Mouse (Mus musculus) midbrain, embryonic 15.5 days (tissue): ENCODE measurements at regions not wholly inside any gene's neighbourhood (a gene's known extent, or its start where the extent isn't known, plus 50 kb on each side); places are given as distances from the start of the nearest gene placed in this dataset.

Experiments used
- ATAC-seq: fragments of 200-750 bp; cut with Nextera tagmentation; replicated peaks from 2 replicates; pipeline ENCODE4 v1.8.0; 2017; ENCODE audit warnings: moderate TSS enrichment
- H3K27ac ChIP-seq: fragments of 300-500 bp; sonication (generic); 2 replicates; pipeline ENCODE4 v1.5.1; 2015; ENCODE audit warnings: mild to moderate bottlenecking, inconsistent platforms
- H3K27me3 ChIP-seq: fragments of 300-500 bp; sonication (generic); replicated peaks from 2 replicates; pipeline ENCODE4 v1.6.1; 2015; ENCODE audit warnings: inconsistent platforms
- H3K36me3 ChIP-seq: fragments of 300-500 bp; sonication (generic); replicated peaks from 2 replicates; pipeline ENCODE4 v1.6.1; 2015; ENCODE audit warnings: inconsistent platforms
- H3K4me1 ChIP-seq: fragments of 300-500 bp; sonication (generic); 2 replicates; pipeline ENCODE4 v1.6.1; 2015; ENCODE audit warnings: inconsistent platforms
- H3K4me2 ChIP-seq: fragments of 300-500 bp; sonication (generic); 2 replicates; pipeline ENCODE4 v1.6.1; 2015; ENCODE audit warnings: inconsistent platforms, mild to moderate bottlenecking, moderate library complexity
- H3K4me3 ChIP-seq: fragments of 300-500 bp; sonication (generic); 2 replicates; pipeline ENCODE4 v1.5.1; 2015; ENCODE audit warnings: mild to moderate bottlenecking, inconsistent platforms
- H3K9ac ChIP-seq: fragments of 300-500 bp; sonication (generic); 2 replicates; pipeline ENCODE4 v1.6.1; 2015; ENCODE audit warnings: mild to moderate bottlenecking, inconsistent platforms
- H3K9me3 ChIP-seq: fragments of 300-500 bp; sonication (generic); 2 replicates; pipeline ENCODE4 v1.6.1; 2016; ENCODE audit warnings: inconsistent platforms
- WGBS: fragments of 180-500 bp; shearing (Covaris S2); methylation state at CpG from one replicate; pipeline ENCODE4 v1.1.7; 2015; ENCODE audit warnings: mixed read lengths; 5-methylcytosine and 5-hydroxymethylcytosine counted together

DNA sequence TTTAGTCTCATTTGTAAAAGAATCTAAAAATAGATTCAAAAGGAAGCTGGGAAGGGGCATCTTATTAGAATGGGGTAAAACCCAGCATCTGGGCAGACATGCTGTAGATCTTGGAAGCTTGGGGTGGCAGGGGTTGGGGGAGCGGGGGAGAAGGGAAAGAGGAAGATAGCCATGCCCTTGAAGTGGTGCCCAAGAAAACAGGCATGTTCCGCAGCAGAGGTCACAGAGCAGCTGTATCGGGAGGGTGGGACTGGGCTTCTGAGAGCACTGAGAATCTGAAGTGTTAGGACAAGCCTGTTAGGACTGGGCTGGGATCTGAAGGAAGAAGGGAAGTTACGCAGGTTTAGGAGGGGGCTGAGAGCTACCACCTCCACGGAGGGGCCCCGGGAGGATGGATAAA is 84.4 kb upstream of the Ankrd50 start:
- WGBS = 46% methylated on average over 6 of the region's 6 CpGs
- no peak for ATAC-seq
- no peaks in the 10 kb centered on the region for H3K9me3 ChIP-seq

DNA sequence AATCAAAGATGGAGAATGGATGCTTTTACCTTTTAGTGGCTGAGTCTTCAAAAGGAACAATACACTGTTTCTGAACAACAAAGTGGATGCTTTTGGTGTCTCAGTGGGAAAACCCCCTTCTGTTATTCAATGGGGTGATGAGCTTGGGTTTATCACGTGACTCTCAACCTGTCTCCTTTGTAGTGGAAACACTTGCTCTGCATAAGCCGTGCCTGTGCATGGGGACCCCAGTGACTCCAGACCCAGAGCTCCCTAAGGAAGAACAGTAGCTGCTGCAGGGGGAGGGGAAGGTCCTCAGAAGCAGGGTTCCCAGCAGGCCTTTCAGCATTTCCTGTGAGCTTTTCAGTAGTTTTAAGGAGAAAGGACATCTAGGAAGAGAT is 83.9 kb upstream of the Ankrd50 start:
- no peaks in the 10 kb centered on the region for H3K27me3 ChIP-seq
- peaks cover 24% of the 10 kb centered on the region for H3K4me1 ChIP-seq
- H3K27ac ChIP-seq = peak overlapping the region; percentile 57
- no peaks in the 10 kb centered on the region for H3K9me3 ChIP-seq
- H3K36me3 ChIP-seq = no peaks in the 10 kb centered on the region
- H3K4me3 ChIP-seq = no peak overlapping the region
- H3K4me2 ChIP-seq = no peak overlapping the region
- peak; percentile 78 for ATAC-seq
- H3K9ac ChIP-seq = no peak overlapping the region
- WGBS = 2% methylated on average over 2 of the region's 2 CpGs

More for the DNA sequence above, 84.4 kb upstream of the Ankrd50 start:
- Histone ChIP-seq H3K4me3 (no peak overlapping the region), H3K27ac (peak overlapping the region; percentile 57), H3K27me3 (no peaks in the 10 kb centered on the region), H3K36me3 (no peaks in the 10 kb centered on the region), H3K9ac (no peak overlapping the region), H3K4me2 (no peak overlapping the region), H3K4me1 (peaks cover 24% of the 10 kb centered on the region)

DNA sequence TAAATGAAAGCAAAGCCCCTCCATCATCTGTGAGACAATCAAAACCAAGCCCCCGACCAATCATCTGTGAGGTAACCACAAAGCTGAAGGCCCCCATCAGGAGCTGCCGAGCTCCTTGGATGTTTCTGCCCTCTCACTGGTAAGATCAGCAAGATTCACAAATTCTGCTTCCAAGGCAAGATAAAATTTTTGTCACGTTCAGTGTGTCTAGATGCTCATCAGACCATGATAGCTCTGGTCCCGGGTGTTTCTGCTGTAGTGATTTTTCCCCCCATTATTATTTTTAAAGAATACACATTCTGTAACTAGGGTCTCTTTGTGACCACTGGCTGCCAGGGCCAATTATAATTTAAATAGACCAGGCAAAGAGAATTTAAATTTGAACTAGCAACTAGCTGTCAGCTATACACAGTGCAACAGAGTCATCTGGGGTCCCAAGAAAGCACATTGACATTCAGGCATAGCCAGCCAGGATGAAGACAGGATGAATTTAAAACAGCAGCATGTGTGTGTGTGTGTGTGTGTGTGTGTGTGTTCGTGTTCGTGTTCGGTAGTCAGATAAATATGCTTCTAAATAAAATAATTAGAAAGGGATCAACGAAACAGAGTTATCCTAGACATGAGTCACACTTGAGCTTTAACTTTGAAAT is 83.4 kb upstream of the Ankrd50 start:
- H3K9ac ChIP-seq = no peak overlapping the region
- H3K4me2 ChIP-seq = no peak overlapping the region
- peak; percentile 82 for ATAC-seq
- H3K27me3 ChIP-seq = no peaks in the 10 kb centered on the region
- no peak overlapping the region for H3K4me3 ChIP-seq
- peak overlapping the region; percentile 57 for H3K27ac ChIP-seq
- 19% methylated on average over 8 of the region's 8 CpGs for WGBS
- H3K9me3 ChIP-seq = no peaks in the 10 kb centered on the region
- H3K36me3 ChIP-seq = no peaks in the 10 kb centered on the region
- peaks cover 24% of the 10 kb centered on the region for H3K4me1 ChIP-seq

DNA sequence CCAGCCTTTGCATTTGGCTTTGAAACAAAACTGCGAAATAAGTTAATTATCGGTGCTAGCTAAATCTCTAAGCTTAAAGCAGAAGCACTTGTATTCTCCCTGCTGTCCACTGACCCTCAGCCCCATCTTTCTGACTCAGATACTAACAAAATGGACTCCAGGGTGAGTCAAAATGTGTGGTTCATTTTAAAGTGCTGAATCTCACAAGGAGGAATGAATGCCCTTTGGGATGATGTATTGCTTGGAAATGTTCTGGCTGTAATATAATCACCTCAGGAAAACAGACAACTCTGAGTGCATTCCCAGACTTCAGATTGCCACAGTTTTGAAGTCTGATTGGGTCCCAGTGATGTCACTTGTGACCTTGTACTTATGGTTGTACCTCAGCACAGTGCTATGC is 81.9 kb upstream of the Ankrd50 start:
- ATAC-seq = no peak
- Histone ChIP-seq H3K4me3 (no peak overlapping the region), H3K9ac (no peak overlapping the region), H3K27ac (no peak overlapping the region), H3K36me3 (no peaks in the 10 kb centered on the region), H3K9me3 (no peaks in the 10 kb centered on the region), H3K4me2 (no peak overlapping the region), H3K27me3 (no peaks in the 10 kb centered on the region), H3K4me1 (peaks cover 24% of the 10 kb centered on the region)
- 91% methylated on average over 2 of the region's 2 CpGs for WGBS

DNA sequence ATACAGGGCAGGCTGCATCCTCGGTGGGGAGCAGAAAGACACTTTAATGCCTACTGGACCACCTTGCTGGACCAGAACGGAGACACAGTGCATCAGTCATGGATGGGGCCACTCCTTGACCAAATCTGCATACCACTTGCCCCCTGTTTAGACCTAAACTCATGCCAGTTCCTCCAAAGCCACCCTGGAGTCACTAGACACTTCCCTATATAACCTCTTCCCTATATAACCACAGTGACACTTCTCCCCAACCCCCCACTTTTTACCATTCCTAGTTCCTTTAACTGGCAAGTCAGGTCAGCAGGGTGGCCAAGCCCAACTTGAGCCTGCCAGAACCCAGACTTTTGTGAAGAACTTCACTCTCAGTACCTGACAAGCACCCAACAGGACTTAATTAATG is 80.2 kb upstream of the Ankrd50 start:
- ATAC-seq = no peak
- no peak overlapping the region for H3K4me2 ChIP-seq
- 24% methylated on average over 2 of the region's 2 CpGs for whole genome bisulfite sequencing

DNA sequence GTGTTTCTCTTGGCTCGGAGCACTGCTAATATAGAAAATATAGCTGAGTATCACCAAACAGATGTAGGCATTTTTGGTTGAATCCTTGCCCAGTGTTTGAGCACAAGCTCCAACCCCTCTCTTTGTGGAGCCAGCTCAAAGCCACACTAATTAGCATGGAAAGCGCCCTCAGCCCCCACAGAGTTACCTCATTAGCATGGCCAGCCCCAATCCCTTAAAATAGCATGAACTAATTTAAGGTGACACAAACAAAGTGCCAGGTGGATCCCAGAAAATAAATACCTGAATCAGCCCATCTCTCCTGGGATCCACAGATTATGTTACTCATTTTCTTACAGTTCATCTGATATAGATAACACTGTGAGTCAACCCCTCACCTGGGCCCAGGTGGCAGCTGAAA is 79.7 kb upstream of the Ankrd50 start:
- ATAC-seq = no peak
- Histone ChIP-seq H3K4me3 (no peak overlapping the region), H3K27me3 (no peaks in the 10 kb centered on the region), H3K9ac (no peak overlapping the region), H3K4me2 (no peak overlapping the region), H3K4me1 (peaks cover 23% of the 10 kb centered on the region), H3K36me3 (no peaks in the 10 kb centered on the region), H3K9me3 (no peaks in the 10 kb centered on the region), H3K27ac (no peak overlapping the region)
- 19% methylated on average over 2 of the region's 2 CpGs for WGBS

More for the DNA sequence above, 80.2 kb upstream of the Ankrd50 start:
- Histone ChIP-seq H3K27me3 (no peaks in the 10 kb centered on the region), H3K4me1 (peaks cover 24% of the 10 kb centered on the region), H3K9me3 (no peaks in the 10 kb centered on the region), H3K36me3 (no peaks in the 10 kb centered on the region), H3K9ac (no peak overlapping the region), H3K4me3 (no peak overlapping the region), H3K27ac (no peak overlapping the region)

DNA sequence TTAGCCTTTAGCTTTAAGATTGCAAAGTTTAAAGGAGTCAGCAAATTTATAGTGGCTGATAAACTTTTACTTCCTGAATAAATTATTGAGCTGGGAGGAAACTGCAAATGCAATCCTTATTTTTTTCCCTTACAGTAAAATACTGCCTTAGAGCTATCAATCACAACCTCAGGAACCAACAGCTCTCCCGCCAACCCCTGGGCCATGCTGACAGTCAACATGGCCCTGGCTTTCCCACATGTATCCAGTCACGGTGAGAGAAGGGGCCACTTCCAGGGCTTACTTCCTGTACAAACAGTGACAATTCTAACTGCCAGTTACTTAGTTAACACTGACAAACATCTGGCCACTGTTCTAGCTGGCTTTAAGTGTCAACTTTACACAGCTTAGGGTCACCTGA is 76.5 kb upstream of the Ankrd50 start:
- Histone ChIP-seq H3K36me3 (no peaks in the 10 kb centered on the region), H3K4me3 (no peak overlapping the region), H3K4me2 (no peak overlapping the region), H3K9ac (no peak overlapping the region), H3K4me1 (peaks cover 8% of the 10 kb centered on the region), H3K27me3 (no peaks in the 10 kb centered on the region), H3K9me3 (no peaks in the 10 kb centered on the region), H3K27ac (no peak overlapping the region)
- no peak for ATAC-seq
- WGBS = 76% methylated on average over 2 of the region's 2 CpGs

DNA sequence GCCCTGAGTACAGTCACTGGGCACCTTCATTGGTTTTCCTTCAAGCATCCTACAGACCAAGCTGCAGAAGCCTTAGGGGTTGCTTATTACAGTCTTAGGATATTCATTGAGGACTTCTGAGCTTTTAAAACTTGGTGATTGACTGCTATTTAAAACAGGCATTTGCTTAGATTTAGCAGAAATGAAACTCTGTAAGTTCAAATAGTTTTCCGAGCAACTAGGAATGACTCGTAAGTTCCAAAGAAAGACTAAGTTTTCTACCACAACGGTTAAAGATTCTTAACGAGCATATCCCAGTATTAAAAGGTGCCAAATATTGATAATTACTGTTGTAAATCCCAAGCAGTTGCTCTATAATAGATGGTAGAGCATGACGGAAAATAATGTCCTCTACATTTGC is 71.3 kb upstream of the Ankrd50 start:
- Histone ChIP-seq H3K27ac (no peak overlapping the region), H3K9me3 (no peaks in the 10 kb centered on the region), H3K9ac (no peak overlapping the region), H3K4me1 (peaks cover 7% of the 10 kb centered on the region), H3K36me3 (no peaks in the 10 kb centered on the region), H3K27me3 (no peaks in the 10 kb centered on the region), H3K4me3 (no peak overlapping the region), H3K4me2 (no peak overlapping the region)
- ATAC-seq = no peak
- WGBS = 91% methylated on average over 5 of the region's 5 CpGs

DNA sequence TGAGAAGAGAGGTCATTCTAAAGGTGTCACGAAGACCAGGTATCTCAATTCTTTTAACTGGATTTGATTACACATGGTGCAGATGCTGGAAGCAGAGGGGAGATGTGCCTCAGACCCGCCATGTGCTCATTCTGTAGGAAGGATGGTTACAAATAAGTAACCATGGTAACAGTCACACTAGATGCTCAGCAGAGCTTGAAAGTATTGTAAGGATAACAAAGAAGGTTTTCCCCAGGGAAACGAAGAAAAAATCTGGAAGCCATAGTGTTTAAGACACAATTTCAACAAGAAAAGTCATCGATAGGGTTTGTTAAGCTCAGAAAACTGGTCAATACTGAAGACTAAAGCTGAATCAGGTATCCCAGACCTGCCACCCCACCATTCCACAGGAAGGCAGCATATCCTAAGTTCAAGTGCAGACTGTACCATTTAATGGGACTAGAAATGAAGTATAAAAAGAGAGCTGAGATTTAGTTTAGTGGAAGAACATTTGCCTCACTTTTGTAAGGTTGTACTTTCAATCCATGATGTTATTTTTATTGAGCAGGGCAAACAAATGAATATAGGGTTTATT is 68.9 kb upstream of the Ankrd50 start:
- peak; percentile 84; the same call in 1 of the 2 replicates for ATAC-seq
- H3K4me3 ChIP-seq = no peak overlapping the region
- peak overlapping the region; percentile 38; the same call in 1 of the 2 replicates for H3K27ac ChIP-seq
- no peaks in the 10 kb centered on the region for H3K27me3 ChIP-seq
- H3K36me3 ChIP-seq = no peaks in the 10 kb centered on the region
- 8% methylated on average over 4 of the region's 4 CpGs for WGBS
- H3K9me3 ChIP-seq = no peaks in the 10 kb centered on the region
- no peak overlapping the region for H3K9ac ChIP-seq
- H3K4me2 ChIP-seq = no peak overlapping the region
- peaks cover 7% of the 10 kb centered on the region for H3K4me1 ChIP-seq

DNA sequence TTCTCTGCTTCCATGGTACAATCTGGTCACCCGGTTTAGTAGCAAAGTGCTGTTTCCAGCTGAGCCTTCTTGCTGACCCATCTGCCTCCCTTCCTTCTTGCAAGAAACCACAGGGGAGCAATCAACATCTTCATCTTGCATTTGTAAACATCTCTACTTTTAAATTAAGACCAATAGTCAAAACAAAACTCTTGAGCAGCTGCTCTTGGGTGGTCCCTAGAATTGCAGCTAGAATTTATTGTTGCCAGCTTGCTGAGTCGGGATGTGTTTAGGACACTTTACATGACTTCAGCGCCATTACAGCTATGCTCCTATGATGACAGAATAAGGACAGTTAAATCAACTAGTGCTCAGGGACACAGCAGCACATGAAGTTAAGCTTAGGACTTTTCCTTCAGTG is 62.4 kb upstream of the Ankrd50 start:
- Histone ChIP-seq H3K36me3 (no peaks in the 10 kb centered on the region), H3K27me3 (no peaks in the 10 kb centered on the region), H3K4me3 (no peak overlapping the region), H3K4me1 (no peaks in the 10 kb centered on the region), H3K4me2 (no peak overlapping the region), H3K9ac (no peak overlapping the region), H3K27ac (no peak overlapping the region), H3K9me3 (no peaks in the 10 kb centered on the region)
- WGBS = 76% methylated on average over 3 of the region's 3 CpGs
- no peak for ATAC-seq

DNA sequence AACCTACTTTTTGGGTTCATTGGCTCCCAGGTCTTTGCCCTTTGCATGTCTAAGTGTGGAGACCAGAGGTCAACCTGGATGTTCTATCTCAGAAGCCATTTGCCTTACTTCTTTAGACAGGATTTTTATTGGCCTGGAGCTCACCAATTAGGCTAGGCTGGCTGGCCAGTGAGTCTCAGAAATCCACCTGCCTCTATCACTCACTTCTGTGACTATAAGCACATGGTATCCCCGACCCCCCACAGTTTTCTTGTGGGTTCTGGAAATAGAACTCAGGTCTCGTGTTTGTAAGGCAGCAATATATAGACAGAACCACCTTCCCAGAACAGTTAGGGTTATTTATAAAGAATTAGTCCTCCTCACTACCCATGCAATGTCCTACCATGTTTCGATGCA is 60.9 kb upstream of the Ankrd50 start:
- 82% methylated on average over 3 of the region's 3 CpGs for WGBS
- Histone ChIP-seq H3K4me2 (no peak overlapping the region), H3K36me3 (no peaks in the 10 kb centered on the region), H3K4me1 (no peaks in the 10 kb centered on the region), H3K9ac (no peak overlapping the region), H3K9me3 (no peaks in the 10 kb centered on the region), H3K27me3 (no peaks in the 10 kb centered on the region), H3K4me3 (no peak overlapping the region), H3K27ac (no peak overlapping the region)
- ATAC-seq = no peak

DNA sequence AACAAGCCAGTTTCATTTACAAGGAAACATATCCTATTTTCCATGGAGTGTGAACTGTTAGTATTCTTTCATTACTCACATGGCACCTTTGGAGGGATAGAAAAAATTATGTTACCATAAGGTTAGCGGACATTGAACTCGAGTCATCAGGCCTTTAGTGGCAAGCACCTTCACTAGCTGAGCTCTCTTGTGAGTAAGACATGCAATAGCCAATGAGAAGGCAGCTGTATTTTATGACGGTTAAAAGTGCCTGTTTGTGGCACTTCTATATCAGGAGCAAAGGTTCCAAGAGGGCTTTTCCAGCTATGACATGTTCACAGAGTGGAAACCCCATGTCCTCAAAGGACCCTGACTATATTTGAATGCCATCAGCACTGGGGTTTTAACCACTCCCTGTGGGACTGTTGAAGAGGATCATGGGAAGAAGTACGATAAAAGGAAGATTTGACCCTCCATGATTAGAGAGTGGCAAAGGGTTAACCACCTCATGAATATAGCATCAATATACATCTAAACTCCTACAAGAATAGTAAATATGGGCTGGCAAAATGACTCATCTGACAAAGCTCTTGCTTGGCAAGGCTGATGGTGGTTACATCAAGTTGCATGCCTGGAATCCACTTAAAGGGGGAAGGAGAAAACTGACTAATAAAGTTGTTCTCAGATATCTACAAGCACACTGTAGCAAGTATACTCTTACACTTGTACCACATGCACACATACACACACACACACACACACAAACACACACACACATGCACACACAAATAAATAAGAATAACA is 60.3 kb upstream of the Ankrd50 start:
- ATAC-seq = no peak
- 91% methylated on average over 4 of the region's 4 CpGs for WGBS

DNA sequence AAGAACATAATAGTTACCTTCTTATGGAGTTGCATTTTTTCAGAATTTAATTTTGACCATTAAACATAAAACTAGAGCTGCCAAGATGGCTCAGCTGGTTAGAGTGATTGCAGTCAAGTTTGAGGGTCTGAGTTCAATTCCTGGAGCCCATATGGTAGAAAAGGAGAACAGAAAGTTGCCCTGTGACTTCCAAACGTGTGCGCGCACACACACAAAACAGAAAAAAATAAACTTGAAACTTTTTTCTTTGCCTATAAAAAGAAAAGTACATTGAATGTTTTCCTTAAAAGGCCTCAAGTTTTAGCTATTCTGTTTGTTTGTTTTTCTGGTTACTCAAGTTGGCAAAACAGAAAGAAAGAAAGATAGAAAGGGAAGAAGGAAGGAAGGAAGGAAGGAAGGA is 59.2 kb upstream of the Ankrd50 start:
- Histone ChIP-seq H3K36me3 (no peaks in the 10 kb centered on the region), H3K4me1 (no peaks in the 10 kb centered on the region), H3K9ac (no peak overlapping the region), H3K9me3 (no peaks in the 10 kb centered on the region), H3K27ac (no peak overlapping the region), H3K27me3 (no peaks in the 10 kb centered on the region), H3K4me2 (no peak overlapping the region), H3K4me3 (no peak overlapping the region)
- no peak for ATAC-seq
- 95% methylated on average over 3 of the region's 3 CpGs for WGBS

More for the DNA sequence above, 60.3 kb upstream of the Ankrd50 start:
- Histone ChIP-seq H3K4me3 (no peak overlapping the region), H3K36me3 (no peaks in the 10 kb centered on the region), H3K27ac (no peak overlapping the region), H3K4me2 (no peak overlapping the region), H3K27me3 (no peaks in the 10 kb centered on the region), H3K4me1 (no peaks in the 10 kb centered on the region), H3K9ac (no peak overlapping the region), H3K9me3 (no peaks in the 10 kb centered on the region)
